Mouse (Mus musculus): ENCODE measurements around the gene Jakmip3.

Gene Jakmip3

DNA sequence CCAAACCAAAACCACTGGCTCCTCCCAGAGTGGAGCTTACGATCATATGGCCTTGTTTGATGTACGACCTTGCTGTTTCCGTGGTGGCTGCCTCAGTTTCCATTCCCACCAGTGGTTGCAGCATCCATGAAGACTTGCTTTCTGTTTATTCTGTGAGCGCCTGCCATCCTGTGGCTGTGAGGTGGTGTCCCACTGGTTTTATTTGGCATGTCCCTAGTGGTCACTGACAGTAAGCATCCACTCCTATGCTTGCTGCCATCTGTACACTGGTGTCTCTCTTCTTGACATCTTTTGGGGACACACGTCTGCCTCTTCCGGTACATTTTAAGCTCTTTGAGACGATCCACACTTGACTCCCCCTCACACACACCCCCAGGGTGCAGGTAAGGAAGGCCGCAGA is 7.2 kb downstream of the Jakmip3 start:
- DNase-seq (ENCODE audit: low spot score), result no peak

GRCm38 (mm10) chr7:138948309-138948708 is 7.8 kb downstream of the Jakmip3 start:
- DNase-seq (ENCODE audit: low spot score), result no peak

- no peak for DNase-seq (ENCODE audit: low spot score)
Observed at GRCm38 (mm10) chr7:138955787-138956186, 15.3 kb downstream of the Jakmip3 start.

DNA sequence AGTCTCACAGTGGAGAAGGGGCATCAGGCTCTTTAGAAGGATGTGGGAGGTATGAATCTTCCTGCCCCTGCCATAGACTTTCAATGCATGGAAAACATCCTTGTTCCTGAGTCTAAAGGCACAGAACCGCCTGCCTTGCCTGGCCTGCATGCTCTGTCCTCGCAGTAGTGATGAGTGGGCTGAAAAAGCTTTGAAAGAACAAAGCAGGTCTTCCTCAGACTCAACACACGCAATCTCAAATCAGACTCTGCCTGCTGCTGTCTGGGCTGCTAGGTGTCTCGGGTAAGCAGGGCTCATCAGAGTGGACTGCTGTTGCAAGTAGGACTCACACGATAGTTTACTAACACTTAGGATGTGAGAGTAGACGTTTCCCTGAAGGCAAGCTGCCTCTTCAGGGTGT is 16.6 kb downstream of the Jakmip3 start:
- DNase-seq (ENCODE audit: low spot score), result no peak

GRCm38 (mm10) chr7:138959747-138960146 is 19.2 kb downstream of the Jakmip3 start:
- no peak for DNase-seq (ENCODE audit: low spot score)

- DNase-seq (ENCODE audit: low spot score), result no peak
Observed at GRCm38 (mm10) chr7:138963756-138964155, 23.2 kb downstream of the Jakmip3 start.

GRCm38 (mm10) chr7:138968010-138968620 is 27.6 kb downstream of the Jakmip3 start:
- DNase-seq (ENCODE audit: low spot score), result no peak

DNA sequence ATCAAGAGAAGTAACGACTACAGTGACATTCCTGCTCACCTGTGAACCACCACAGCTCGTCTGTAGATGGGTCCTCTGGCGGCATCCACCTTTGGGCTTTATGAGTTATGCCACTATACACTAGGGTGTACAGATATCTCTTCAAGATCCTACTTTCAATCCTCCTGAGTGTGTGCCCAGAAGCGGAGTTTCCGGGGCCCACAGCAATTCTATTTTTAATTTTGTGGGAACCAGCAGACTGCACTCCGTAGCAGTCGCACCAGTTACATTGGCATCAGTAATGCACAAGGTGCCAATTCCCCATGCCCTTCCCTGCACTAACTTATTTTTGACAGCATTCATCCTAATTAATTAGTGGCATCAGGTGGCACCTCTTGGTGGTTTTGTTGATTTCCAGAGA is 37.0 kb downstream of the Jakmip3 start:
- no peak for DNase-seq (ENCODE audit: low spot score)

DNA sequence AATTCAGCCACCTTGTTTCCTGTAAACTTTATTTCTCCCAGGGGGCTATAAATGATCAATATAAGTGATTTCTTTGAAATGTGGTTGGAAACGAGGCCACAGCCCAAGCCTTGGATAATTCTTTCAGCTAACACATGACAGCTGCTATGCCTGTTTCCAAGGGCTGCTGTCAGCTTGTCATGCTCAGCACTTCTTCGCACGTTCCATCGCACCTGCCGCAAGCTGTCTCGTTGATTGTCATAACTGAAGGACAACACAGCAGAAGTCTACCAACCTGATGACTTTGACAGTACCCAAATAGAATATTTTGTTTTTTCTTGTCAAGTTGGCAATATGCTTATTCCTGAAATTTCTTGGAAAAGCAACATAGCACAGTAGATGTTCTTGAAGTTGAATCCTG is 44.0 kb downstream of the Jakmip3 start:
- DNase-seq (ENCODE audit: low spot score), result no peak

DNA sequence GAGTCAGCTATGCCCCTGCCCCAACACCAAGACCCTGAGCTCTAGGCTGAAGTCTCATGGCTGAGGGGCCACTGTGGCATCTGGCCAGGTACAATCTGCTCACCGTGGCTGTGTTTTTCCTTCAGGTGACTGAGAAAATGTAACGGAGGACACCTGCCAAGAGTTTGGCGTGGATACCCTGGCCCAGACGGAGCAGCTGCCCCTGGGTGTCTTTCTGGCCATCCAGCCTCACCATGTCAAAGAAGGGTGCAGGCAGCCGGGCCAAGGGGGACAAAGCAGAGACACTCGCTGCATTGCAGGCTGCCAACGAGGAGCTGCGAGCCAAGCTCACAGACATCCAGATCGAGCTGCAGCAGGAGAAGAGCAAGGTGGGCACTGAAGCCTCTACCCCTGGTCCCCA is 48.6 kb downstream of the Jakmip3 start:
- DNase-seq (ENCODE audit: low spot score), result no peak

DNA sequence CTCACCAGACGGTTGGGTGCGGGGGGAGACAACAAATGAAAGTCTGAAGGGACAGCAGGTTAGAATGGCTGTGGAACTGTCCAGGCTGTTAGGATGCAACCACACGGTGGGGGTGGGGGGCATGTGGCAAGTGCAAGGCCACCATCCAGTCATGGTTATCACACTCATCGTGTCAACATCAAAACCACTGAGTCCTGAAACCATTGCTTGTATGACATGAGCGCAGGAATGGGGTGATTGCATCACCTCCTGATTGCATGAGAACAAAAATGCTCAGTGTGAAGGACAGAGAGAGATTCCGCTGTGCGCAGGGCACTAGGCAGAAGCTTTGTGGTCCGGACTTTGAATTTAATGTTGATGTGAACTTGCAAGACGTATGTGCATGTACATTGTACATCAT is 62.2 kb downstream of the Jakmip3 start:
- DNase-seq (ENCODE audit: low spot score), result no peak

DNA sequence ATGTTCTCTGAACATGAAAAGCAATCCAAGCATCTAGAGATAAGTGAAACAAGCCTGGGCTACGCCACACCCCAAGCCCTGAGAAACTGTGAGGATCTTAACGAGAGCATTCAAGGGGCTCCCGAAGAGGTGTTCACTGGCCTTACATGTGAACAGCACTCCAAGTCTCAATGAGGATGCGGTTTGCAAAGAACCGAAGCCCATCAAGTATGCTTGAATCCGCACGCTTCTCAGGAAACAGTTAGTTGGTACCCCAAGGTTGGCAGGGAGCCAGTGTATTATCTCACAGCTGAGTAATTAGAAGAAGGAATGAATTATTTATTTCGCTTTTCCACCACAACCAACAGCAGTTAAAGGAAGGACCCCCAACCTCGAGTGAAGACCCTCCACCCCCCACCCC is 62.7 kb downstream of the Jakmip3 start:
- DNase-seq (ENCODE audit: low spot score), result no peak

DNA sequence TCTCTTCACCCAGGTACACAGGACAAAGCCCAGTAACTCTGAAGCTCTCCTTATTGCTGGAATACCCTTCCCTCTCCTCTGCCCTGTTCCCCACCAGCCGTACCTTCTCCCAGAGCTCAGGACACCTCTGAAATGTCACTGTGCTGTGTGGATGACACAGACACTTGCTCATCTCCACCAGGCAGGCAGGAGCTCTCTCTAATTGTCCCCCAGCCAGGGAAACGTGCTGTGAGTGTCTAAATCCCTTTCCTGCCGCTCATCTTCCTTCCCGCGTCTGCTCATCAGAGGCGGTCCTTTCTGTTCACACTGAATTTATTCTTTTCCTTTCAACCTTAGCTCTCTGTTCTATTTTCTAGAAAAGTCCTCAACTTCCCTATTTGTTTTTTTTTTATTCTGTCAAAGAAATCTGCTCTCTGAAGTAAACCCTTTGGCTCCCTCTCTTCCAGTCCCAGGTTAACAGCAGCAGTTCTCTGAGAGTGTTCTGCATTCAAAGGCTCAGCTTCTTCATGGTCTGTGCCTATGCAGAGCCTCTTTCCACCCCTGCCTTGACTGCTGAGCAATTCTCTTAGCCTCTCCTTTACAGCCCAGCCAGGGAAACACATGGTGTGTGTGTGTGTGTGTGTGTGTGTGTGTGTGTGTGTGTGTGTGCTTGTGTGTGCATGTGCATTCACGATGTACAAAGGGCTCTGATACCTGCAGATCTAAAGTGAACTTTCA is 69.4 kb downstream of the Jakmip3 start:
- no peak for DNase-seq (ENCODE audit: low spot score)

- DNase-seq (ENCODE audit: low spot score), result peak; percentile 39
Observed at GRCm38 (mm10) chr7:139011027-139011426, 70.5 kb downstream of the Jakmip3 start.

DNA sequence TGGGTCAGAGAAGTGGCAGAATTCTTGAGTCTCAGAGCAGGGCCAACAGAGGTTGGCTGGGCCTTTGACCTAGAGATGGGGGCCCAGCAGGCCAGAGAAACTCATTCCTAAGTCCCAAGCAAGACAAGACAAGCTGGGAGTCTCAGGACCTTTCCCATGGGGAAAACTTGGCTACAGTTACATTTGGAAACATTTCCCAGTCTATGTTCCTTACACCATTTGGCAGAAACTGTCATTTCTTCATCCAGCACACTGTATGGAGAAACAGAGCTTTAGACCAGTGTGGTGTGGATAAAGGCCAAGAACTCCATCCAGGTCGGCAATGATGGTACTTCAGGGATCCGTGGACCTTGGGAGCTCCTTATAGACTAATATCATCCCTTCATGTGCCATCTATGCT is 71.1 kb downstream of the Jakmip3 start:
- no peak for DNase-seq (ENCODE audit: low spot score)

GRCm38 (mm10) chr7:139012767-139013369 is 72.3 kb downstream of the Jakmip3 start:
- DNase-seq (ENCODE audit: low spot score), result no peak

DNA sequence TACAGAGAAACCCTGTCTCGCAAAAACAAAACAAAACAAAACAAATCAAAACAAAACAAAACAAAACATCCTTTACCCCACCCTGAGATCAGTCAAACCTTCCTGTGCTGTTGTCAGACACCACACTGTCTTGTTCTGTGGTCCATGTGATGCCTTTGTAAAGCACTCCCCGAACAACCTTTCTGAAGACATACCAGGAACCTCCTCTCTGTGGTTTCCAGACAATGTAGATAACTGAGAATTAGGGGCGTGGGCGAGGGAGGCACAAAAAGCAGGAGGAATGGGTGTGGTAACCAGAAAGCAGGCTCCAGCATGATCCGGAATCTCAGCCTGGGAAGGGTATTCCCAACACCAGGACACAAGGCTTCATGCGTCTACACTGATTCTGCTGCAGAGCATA is 74.6 kb downstream of the Jakmip3 start:
- no peak for DNase-seq (ENCODE audit: low spot score)

- DNase-seq (ENCODE audit: low spot score), result no peak
Observed at GRCm38 (mm10) chr7:139016288-139016687, 75.8 kb downstream of the Jakmip3 start.

- no peak for DNase-seq (ENCODE audit: low spot score)
Observed at GRCm38 (mm10) chr7:139017249-139017903, 76.8 kb downstream of the Jakmip3 start.

GRCm38 (mm10) chr7:139020884-139021283 is 80.4 kb downstream of the Jakmip3 start:
- no peak for DNase-seq (ENCODE audit: low spot score)

- no peak for DNase-seq (ENCODE audit: low spot score)
Observed at GRCm38 (mm10) chr7:139021326-139021725, 80.8 kb downstream of the Jakmip3 start.

DNA sequence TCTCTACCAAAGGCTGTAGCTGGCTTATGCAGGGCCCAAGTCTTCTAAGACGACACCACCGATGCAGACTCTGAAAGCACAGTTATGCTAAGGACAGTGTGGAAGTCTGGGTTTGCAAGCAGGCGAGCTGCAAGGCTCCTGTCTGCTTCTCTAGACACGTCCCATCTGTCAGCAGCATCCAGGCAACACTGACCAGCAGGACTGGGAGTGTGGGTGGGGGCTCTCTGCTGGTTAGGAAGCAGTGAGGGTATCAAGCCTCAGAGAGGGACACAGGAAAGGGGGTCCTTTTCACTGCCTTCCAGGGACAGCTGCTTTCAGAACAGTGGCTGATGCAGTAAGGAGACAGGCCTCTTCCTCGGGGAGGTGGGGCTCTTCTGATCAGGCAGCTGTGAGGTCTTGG is 86.6 kb downstream of the Jakmip3 start:
- DNase-seq (ENCODE audit: low spot score), result no peak

GRCm38 (mm10) chr7:139031215-139031614 is 90.7 kb downstream of the Jakmip3 start:
- no peak for DNase-seq (ENCODE audit: low spot score)

Measured in layer of hippocampus, adult 9-10 months (tissue).